Mouse (Mus musculus) bone marrow macrophage, adult 2 months (primary cell): ENCODE results near the gene Armt1.

ENCODE experiments used
- CTCF ChIP-seq: IDR thresholded peaks from 2 replicates; pipeline ENCODE4 v1.5.1; 2012; ENCODE audit warnings: low read depth, mild to moderate bottlenecking, low read length, moderate library complexity
- POLR2A ChIP-seq: IDR thresholded peaks from 2 replicates; pipeline ENCODE4 v1.6.1; 2012; ENCODE audit warnings: mild to moderate bottlenecking, low read depth, low read length, borderline replicate concordance

GRCm38 (mm10) chr10:4480929-4481328 is 48.7 kb downstream of the Armt1 start:
- TF ChIP-seq CTCF (no peak), POLR2A (no peak)
